Mouse (Mus musculus) mesoderm, embryonic 11.5 days (tissue): Measurements from ENCODE around the gene Avp.

Experiments used
- DNase-seq: peaks from one replicate; pipeline ENCODE4 v3.0.0-alpha.2; 2012; ENCODE audit warnings: low read depth, low spot score

Avp gene

GRCm38 (mm10) chr2:130574960-130575359 is 7.4 kb downstream of the Avp start:
- DNase-seq: no peak

GRCm38 (mm10) chr2:130569926-130570325 is 12.4 kb downstream of the Avp start:
- DNase-seq: no peak

GRCm38 (mm10) chr2:130568921-130569320 is 13.4 kb downstream of the Avp start:
- no peak for DNase-seq

GRCm38 (mm10) chr2:130564983-130565382 is 17.4 kb downstream of the Avp start:
- DNase-seq: no peak

GRCm38 (mm10) chr2:130564063-130564462 is 18.3 kb downstream of the Avp start:
- no peak for DNase-seq

- peak; percentile 95 for DNase-seq
These were observed 18.9 kb downstream of the Avp start, which contains the start of gene Mrps26 for GRCm38 (mm10) chr2:130563212-130564055. Gene Mrps26, plus strand, starts transcription at chr2:130563742.

- DNase-seq: no peak
These were observed 24.3 kb downstream of the Avp start for GRCm38 (mm10) chr2:130558015-130558414.

GRCm38 (mm10) chr2:130557462-130557861 is 24.9 kb downstream of the Avp start:
- DNase-seq: no peak

GRCm38 (mm10) chr2:130556292-130556691 is 26.1 kb downstream of the Avp start:
- DNase-seq: no peak

GRCm38 (mm10) chr2:130554841-130555240 is 27.5 kb downstream of the Avp start:
- DNase-seq: no peak

- no peak for DNase-seq
These were observed 35.4 kb downstream of the Avp start for GRCm38 (mm10) chr2:130546957-130547356.

- DNase-seq: no peak
These were observed 42.1 kb downstream of the Avp start for GRCm38 (mm10) chr2:130540266-130540665.

GRCm38 (mm10) chr2:130538876-130539546 is 43.3 kb downstream of the Avp start:
- no peak for DNase-seq

GRCm38 (mm10) chr2:130536890-130537289 is 45.5 kb downstream of the Avp start:
- no peak for DNase-seq

GRCm38 (mm10) chr2:130535017-130535416 is 47.3 kb downstream of the Avp start:
- no peak for DNase-seq

GRCm38 (mm10) chr2:130532201-130532600 is 50.2 kb downstream of the Avp start:
- DNase-seq: no peak
